Mouse (Mus musculus) adrenal gland, postnatal 10 days (tissue): ENCODE data around the gene Nuf2. TPM values are rescaled to one million over a fixed set of nuclear protein-coding genes. Genes with fewer than 3 reads are reported as not detected.
A peak's percentile ranks its signal among the peaks of the same experiment; 100 is the strongest.
"Not testable (repeated sequence)": the region's sequence is repeated elsewhere in the genome, so short reads cannot be mapped to it uniquely, and the experiment has no call there.

ENCODE experiments used
- DNase-seq: peaks from one replicate; pipeline ENCODE4 v3.0.0; 2021; ENCODE audit warnings: mixed read lengths
- long read RNA-seq, 2 experiments: library from polyadenylated mRNA; stranded (forward); transcript quantifications; one replicate each; pipeline ENCODE4 v2.0.0; 2021
- total RNA-seq, 2 experiments: library from RNA; stranded (reverse); gene quantifications; 2 replicates each; pipeline ENCODE4 v1.2.3; 2021

The Nuf2 gene
- 10 to 100 TPM; 12.4 to 13.4 TPM for total RNA-seq
- long read RNA-seq, experiment 1, transcript Nuf2-201 (15 exons, 2,068 nt) = major isoform, 10 of 15 reads
- long read RNA-seq, experiment 1, partial matches to known transcripts = 3 of 15 reads
- long read RNA-seq, experiment 1, other reads (novel, unspliced or antisense) = 1 of 15 reads
- long read RNA-seq, experiment 2, transcript Nuf2-201 (15 exons, 2,068 nt) = major isoform, 5 of 5 reads
- long read RNA-seq, experiment 2, partial matches to known transcripts = 0 of 5 reads
- long read RNA-seq, experiment 2, other reads (novel, unspliced or antisense) = 0 of 5 reads

- peak; percentile 98 for DNase-seq
These were observed at the start of gene Nuf2 for GRCm38 (mm10) chr1:169530876-169531701. Gene Nuf2, minus strand, starts transcription at chr1:169531464.

GRCm38 (mm10) chr1:169579572-169579971 is 48.3 kb upstream of the Nuf2 start:
- no peak for DNase-seq

DNA sequence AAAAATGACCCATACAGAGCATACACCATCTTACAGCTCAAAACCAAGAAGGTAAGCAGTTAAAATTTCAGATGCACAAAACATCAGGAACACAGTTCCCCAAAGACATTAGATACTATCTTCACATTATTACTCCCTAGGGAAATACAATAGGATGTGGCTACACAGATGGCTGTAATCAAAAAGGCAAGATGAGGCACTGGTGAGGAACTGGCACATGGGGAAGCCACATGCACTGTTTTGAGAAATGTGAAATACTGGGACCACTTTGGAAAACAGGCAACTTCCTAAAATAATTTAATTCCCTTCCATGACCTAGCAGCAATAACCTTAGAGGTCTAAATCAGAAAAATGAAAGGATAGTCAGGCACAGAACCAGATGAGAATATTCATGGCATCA is 42.9 kb upstream of the Nuf2 start:
- DNase-seq = no peak

DNA sequence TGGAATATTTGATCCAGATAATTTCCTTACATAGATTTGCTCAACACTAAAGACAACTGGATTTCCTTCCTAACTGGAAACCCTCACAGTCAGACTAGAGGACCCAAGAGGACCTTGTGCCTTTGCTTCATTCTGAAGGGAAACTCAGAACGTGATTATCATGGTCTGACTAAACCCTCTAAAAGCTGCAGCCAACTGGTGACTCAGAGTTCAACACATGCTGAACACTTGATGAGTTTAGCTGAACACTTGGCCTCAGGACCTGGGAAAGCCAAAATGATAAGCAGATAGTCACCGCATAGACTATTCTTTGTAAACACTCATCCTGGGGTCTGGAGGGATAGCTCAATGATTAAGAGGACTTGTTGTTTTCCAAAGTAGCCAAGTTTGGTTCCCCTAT is 24.4 kb upstream of the Nuf2 start:
- no peak for DNase-seq

- no peak for DNase-seq
These were observed 23.8 kb upstream of the Nuf2 start for GRCm38 (mm10) chr1:169555019-169555418.

DNA sequence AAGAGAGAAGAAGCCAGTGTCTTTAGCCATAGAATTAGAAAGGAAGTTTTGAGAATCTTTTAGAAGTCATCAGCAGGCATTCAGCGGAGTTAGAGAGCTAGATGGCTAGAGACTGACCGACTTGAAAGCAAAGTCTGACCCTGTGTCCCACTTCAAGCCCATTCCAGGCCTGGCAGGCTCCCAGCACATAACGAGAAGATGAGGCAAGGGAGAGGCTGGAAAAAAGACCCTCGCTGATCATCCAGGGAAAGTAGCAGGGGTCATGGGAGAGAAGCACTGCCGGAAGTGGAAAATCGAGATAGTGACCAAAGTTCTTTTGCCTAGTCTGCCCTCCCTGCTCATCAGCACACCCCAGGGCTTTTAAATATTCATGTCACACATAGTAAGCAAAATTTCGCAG is 22.2 kb upstream of the Nuf2 start:
- DNase-seq = no peak

DNA sequence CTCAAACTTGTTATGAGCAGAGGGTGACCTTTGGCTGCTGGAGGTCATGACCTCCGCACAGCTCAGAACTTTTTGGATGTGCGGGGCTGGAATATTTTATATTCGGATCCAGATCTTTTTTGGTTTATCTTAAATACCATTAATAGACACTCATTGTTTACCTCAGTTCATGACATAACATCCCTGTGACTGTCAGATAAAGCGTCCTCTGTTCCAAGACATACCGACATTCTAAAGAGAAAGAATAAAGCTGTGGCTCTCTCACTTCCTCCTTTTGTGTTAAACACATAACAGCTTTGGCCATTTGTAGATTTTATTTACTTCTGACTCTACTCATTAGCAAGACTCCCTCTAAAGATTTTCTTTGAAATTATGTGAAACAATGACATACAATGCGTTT is 9.2 kb upstream of the Nuf2 start:
- DNase-seq = no peak

GRCm38 (mm10) chr1:169531702-169532535 is 655 bp upstream of the Nuf2 start:
- peak; percentile 79 for DNase-seq

GRCm38 (mm10) chr1:169529996-169530518 is 1.2 kb downstream of the Nuf2 start:
- DNase-seq = no peak

- no peak for DNase-seq
These were observed 5.1 kb downstream of the Nuf2 start for GRCm38 (mm10) chr1:169526006-169526680.

GRCm38 (mm10) chr1:169519337-169519736 is 11.9 kb downstream of the Nuf2 start:
- DNase-seq = no peak

DNA sequence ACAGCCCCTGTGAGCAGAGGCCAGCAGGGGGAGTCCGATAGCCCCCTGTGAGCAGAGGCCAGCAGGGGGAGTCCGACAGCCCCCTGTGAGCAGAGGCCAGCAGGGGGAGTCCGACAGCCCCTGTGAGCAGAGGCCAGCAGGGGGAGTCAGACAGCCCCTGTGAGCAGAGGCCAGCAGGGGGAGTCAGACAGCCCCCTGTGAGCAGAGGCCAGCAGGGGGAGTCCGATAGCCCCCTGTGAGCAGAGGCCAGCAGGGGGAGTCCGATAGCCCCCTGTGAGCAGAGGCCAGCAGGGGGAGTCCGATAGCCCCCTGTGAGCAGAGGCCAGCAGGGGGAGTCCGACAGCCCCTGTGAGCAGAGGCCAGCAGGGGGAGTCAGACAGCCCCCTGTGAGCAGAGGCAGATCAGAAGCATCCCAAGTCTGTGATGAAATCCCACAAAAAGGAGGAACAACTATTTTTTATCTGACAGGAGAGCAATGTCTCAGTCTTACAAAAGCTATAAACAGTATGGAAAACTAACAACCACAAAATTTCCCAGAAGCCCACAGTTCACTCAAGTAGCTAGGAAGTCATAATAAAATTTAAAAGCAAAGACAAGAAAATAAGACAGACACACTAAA is 13.3 kb downstream of the Nuf2 start:
- not testable (repeated sequence) for DNase-seq

DNA sequence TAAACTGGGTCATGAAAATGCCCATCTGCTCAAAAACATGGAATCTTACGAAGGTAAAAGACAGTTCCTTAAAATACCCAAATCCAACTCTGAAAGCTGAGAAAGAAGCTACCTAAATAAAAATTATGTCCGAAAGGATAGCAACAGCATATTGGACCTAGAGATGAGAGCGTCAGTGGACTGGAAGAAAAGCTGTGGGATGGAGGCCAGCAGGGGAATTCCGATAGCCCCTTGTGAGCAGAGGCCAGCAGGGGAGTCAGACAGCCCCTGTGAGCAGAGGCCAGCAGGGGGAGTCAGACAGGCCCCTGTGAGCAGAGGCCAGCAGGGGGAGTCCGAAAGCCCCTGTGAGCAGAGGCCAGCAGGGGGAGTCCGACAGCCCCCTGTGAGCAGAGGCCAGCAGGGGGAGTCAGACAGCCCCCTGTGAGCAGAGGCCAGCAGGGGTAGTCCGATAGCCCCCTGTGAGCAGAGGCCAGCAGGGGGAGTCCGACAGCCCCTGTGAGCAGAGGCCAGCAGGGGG is 13.8 kb downstream of the Nuf2 start:
- no peak for DNase-seq

GRCm38 (mm10) chr1:169506354-169506753 is 24.9 kb downstream of the Nuf2 start:
- DNase-seq = no peak

DNA sequence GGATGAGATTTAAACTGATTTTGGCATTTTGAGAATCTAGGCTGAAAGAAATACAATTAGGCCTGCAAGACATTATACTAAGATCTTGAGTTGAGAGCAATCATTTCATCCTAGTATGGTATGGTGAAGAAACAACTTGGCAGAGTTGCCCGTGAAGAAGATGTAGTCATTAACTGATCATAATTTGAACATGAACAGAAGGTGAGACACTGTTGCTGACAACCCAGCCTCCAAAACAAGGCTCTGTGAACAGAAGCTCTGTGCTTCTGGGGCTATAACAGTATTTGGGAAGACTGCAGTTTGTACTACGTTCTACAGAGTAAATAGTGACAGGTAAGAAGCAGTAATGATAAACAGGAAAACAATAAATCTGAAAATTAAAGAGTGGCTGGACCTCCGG is 28.4 kb downstream of the Nuf2 start:
- no peak for DNase-seq

DNA sequence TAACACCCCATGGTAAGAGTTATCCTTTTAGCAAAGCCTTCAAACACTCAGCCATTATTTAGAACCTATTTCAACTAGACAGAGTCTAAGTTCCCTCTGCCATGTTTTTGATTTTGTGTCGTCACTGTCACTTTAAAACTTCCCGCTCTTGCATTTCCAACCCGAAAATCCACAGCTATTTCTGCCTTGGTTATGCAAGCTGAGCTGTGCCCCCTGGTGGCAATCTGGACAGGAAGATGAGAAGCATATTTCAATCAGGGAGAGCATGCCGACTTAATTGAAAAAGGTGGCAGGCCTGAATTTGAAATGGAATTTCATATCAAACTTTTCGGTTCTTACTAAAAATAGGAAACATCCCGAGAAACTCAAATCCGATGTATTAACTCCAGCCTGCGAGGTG is 35.6 kb downstream of the Nuf2 start:
- peak; percentile 55 for DNase-seq

DNA sequence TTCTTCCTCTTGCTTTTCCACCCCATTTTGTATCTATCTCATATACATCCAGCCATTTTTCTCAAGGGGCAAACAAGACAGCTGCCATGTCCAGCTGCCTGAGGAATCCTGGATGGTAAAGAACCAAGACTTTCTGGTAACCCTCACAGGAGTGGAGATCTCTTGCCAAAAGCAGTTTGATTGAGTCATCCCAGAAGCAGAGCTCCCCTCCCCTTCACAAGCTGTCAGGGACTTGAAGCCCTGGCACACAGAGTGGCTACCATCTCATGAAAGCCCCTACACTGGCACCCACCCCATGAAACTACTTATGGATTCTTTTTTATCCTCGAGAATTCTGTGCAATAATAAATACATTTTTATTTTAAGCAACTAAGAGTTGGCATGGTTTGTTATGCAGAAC is 39.7 kb downstream of the Nuf2 start:
- no peak for DNase-seq

- no peak for DNase-seq
These were observed 45.8 kb downstream of the Nuf2 start for GRCm38 (mm10) chr1:169485408-169485885.

DNA sequence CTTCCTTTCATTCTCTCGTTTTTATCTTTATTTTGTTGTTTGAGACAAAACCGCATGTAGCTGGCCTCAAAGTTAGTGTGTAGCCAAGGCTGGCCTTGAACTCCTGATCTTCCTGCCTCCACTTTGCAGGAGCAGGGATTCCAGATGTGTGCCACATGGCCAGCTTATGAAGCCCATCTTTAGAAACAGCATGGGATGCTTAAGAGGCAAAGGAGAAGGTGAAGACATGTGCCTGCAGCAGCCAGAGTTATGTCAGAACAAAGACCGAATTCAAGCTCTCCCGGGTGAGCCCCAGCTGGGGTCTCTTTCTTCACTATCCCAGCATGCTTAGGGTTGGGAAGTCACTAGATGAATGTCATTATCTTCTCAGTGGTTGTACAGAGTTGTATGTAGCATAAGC is 46.7 kb downstream of the Nuf2 start:
- no peak for DNase-seq

DNA sequence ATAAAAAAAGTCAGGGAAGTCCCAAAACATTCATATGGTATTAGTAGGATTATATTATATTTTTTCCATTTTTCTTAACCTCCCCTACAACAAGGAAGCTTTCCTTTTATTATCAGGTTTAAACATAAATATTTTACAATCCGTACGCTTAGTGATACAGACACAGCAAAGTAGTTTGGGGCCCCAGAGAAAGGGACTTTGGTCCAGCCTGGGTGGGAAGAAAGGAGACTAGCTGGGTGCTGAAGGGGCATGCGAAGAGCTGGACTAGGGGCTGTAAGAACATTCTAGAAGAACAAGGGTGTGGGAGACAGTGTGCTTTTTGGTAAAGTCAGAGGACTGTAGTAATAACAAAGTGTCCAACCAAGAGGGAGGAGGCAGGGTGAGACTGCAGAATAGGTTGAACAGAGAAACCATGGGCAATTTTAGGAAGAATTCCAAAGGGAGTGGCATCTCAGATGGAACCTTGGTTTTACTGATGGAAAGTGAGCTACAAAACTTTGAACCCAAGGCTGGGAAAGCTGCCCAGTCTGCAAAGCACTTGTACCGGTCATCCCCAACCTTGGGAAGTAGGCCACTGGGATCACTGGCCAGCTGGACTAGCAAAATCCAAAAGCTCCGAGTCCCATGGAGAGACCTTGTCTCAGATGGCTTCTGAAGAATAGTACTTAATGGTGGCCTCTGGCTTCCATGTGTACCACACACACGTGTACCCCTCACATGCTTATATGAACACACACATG is 48.5 kb downstream of the Nuf2 start:
- no peak for DNase-seq
